Mouse (Mus musculus) kidney, embryonic 16.5 days (tissue): ENCODE measurements around the gene Stk11ip. TPM values are rescaled to one million over a fixed set of nuclear protein-coding genes. Genes with fewer than 3 reads are reported as not detected.
A peak's percentile ranks its signal among the peaks of the same experiment; 100 is the strongest.

Source experiments
- ATAC-seq: fragments of 200-750 bp; cut with Nextera tagmentation; 2 replicates; pipeline ENCODE4 v1.8.0; 2017; ENCODE audit warnings: moderate TSS enrichment; ENCODE audit not compliant: low FRiP score, low TSS enrichment
- H3K27ac ChIP-seq: fragments of 300-500 bp; sonication (generic); 2 replicates; pipeline ENCODE4 v1.5.1; 2014; ENCODE audit warnings: low read length
- H3K27me3 ChIP-seq: fragments of 300-500 bp; sonication (generic); 2 replicates; pipeline ENCODE4 v1.6.1; 2014; ENCODE audit warnings: low read length, control low read depth, mixed read lengths; ENCODE audit not compliant: insufficient read depth
- H3K36me3 ChIP-seq: fragments of 300-500 bp; sonication (generic); 2 replicates; pipeline ENCODE4 v1.6.1; 2014; ENCODE audit warnings: low read length, control low read depth, mixed read lengths; ENCODE audit not compliant: insufficient read depth
- H3K4me1 ChIP-seq: fragments of 300-500 bp; sonication (generic); 2 replicates; pipeline ENCODE4 v1.6.1; 2014; ENCODE audit warnings: low read length, control low read depth, mixed read lengths; ENCODE audit not compliant: insufficient read depth
- H3K4me2 ChIP-seq: fragments of 300-500 bp; sonication (generic); replicated peaks from 2 replicates; pipeline ENCODE4 v1.6.1; 2014; ENCODE audit warnings: low read depth, low read length
- H3K4me3 ChIP-seq: fragments of 300-500 bp; sonication (generic); 2 replicates; pipeline ENCODE4 v1.5.1; 2014; ENCODE audit warnings: mild to moderate bottlenecking, low read length
- H3K9ac ChIP-seq: fragments of 300-500 bp; sonication (generic); replicated peaks from 2 replicates; pipeline ENCODE4 v1.6.1; 2014; ENCODE audit warnings: low read length
- H3K9me3 ChIP-seq: fragments of 300-500 bp; sonication (generic); 2 replicates; pipeline ENCODE4 v1.6.1; 2016; ENCODE audit warnings: low read length, control low read depth
- WGBS: fragments of 180-500 bp; shearing (Covaris S2); extraction: QIAGEN DNeasy Blood & Tissue Kit; methylation state at CpG from one replicate; pipeline ENCODE4 v1.1.7; 2014; 5-methylcytosine and 5-hydroxymethylcytosine counted together
- polyA plus RNA-seq: library from polyadenylated mRNA; unstranded; fragments of >200 nt; fragmentation: Nextera tagmentation; extraction: Ambion mirVana; gene quantifications from 2 replicates; pipeline ENCODE4 v1.2.1, GENCODE M21; 2015

Gene Stk11ip
- polyA plus RNA-seq, 1 experiment from 2014 or later = 28.8 TPM

DNA sequence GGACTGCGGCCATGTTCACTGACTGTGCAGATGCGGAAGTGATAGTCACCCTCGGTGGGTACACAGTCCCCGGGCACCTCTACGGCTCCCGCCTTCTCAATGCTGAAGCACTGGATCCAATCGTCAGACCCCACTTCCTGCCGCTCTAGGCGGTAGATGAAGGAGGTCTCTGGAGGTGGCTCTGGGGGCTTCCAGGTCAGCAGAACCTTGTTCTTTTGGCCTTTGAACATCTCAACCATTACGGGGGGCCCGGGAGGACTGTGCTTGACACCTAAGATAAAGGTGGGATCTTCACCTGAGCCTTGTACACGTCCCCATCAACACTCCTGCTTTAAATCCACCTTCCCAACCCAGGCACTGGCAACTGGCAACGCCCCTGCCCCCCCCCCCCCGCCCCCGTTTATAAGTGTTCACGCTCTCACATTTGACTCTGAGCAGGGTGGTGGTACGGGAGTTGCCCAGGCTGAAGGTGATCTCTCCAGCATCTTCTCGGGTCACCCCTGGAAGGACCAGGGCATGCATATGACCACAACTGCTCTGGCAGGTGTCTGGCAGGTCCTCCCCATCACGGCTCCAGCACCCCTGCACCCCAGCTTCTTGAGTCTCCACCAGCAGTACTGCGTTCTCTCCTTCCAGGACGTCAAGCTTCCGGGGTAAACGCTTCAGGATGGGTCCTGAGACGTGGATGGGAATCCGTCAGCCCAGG lies 18.2 kb upstream of the Stk11ip start:
- H3K4me2 ChIP-seq = no peak overlapping the region
- WGBS = 84% methylated on average over 24 of the region's 25 CpGs
- ATAC-seq = no peak
- H3K36me3 ChIP-seq = peaks cover 51% of the 10 kb centered on the region
- no peaks in the 10 kb centered on the region for H3K27me3 ChIP-seq
- H3K4me3 ChIP-seq = no peak overlapping the region
- H3K9me3 ChIP-seq = no peaks in the 10 kb centered on the region
- peaks cover 37% of the 10 kb centered on the region for H3K4me1 ChIP-seq
- no peak overlapping the region for H3K27ac ChIP-seq
- no peak overlapping the region for H3K9ac ChIP-seq

DNA sequence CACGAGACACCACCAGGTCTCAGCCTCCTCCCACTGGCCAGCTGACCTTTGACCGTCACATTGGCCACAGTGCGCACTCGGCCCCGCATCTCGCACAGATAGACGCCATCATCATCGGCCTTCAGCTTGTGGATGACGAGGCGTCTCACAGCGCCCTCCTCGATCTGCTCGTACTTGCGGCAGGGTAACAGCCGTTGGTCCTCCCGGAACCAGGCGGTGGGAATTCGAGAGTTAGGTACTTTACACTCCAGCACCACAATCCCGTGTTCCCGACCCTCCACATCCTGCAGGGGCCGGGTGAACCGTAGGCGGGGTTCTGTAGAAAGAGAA lies 17.7 kb upstream of the Stk11ip start:
- H3K4me1 ChIP-seq = peaks cover 37% of the 10 kb centered on the region
- peak overlapping the region; percentile 96; the same call in 1 of the 2 replicates for H3K4me2 ChIP-seq
- WGBS = 71% methylated on average over 23 of the region's 23 CpGs
- H3K27ac ChIP-seq = no peak overlapping the region
- ATAC-seq = no peak
- H3K9me3 ChIP-seq = no peaks in the 10 kb centered on the region
- H3K27me3 ChIP-seq = no peaks in the 10 kb centered on the region
- peaks cover 45% of the 10 kb centered on the region for H3K36me3 ChIP-seq
- H3K9ac ChIP-seq = no peak overlapping the region
- no peak overlapping the region for H3K4me3 ChIP-seq

DNA sequence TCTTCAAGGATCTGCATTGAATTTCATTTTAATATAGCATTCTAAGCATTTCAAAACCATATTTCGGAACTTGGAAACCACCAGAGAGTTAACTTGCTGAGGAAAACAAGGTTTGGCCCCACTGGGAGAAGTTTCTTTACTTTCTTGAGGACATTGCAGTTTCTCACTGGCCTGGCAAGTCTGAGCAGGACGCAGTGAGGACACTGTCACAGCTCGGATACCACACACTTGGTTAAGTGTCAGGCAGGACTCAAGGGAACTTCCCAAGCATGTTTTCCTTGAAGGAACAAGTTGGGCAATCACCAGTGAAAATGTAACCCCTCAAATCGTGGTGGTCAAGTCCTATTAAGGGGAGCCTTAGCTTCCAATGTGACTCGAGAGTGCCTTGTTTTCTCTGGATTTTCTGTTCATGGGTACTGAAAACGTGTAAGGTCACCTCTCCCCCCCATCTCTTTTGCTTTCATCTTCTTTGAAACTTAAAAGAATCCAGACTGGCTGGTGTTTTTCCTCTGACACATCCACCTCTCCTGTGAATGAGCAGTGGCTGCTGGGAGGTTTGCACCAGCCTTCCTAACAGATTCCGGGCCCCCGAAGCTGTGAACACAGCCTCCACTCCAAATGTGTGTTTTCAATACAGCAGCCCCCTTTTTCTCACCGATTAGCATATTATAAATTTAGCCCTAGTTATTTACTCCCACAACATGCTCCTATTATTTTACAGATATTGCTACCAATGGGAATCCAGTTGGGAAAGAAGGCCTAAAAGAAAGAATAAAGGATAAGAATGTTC lies 16.9 kb upstream of the Stk11ip start:
- peak overlapping the region; percentile 96 for H3K4me2 ChIP-seq
- no peak overlapping the region for H3K27ac ChIP-seq
- H3K36me3 ChIP-seq = peaks cover 38% of the 10 kb centered on the region
- H3K4me1 ChIP-seq = peaks cover 37% of the 10 kb centered on the region
- WGBS = 52% methylated on average over 9 of the region's 9 CpGs
- peak overlapping the region; percentile 86; the same call in 1 of the 2 replicates for H3K9ac ChIP-seq
- H3K4me3 ChIP-seq = peak overlapping the region; percentile 67
- no peaks in the 10 kb centered on the region for H3K9me3 ChIP-seq
- no peak for ATAC-seq
- H3K27me3 ChIP-seq = no peaks in the 10 kb centered on the region

DNA sequence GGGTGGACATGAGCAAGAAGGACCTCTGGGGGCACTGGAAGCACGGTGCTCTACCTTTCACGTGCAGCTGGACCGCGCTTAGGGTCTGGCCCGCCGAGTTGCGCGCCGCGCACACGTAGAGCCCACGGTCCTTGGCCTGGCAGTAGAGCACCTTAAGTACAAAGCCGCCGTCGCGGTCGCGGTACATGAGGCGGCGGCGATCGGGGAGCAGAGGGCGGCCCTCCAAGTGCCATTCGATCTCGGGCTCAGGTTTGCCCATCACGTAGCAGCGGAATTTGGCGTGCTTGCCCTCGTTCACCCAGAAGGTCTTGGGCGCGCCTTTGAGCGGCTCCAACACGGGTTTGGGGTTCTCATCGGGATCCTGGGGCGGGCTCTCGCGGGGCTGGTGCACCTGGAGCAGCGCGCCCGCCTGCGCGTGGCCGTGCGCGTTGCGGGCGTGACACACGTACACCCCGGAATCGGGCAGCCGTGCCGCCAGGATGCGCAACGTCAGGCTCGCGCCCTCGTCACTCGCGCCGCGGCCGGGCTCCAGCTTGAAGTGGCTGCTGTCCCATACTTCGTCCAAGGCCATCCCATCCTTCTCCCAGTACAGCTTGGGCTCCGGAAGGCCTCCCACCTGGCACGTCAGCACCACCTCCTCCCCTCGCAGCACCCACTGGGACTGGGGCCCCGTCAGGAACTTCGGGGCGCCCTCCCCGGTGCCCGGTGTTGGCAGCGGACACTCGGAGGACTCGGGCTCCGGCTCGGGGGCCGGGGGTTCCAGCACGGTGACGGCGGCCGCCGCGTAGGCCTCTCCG lies 16.0 kb upstream of the Stk11ip start:
- WGBS = under 1% methylated on average over 84 of the region's 84 CpGs
- peak; percentile 44 for ATAC-seq
- peak overlapping the region; percentile 96 for H3K4me2 ChIP-seq
- H3K27me3 ChIP-seq = no peaks in the 10 kb centered on the region
- peaks cover 42% of the 10 kb centered on the region for H3K4me1 ChIP-seq
- peak overlapping the region; percentile 67 for H3K4me3 ChIP-seq
- H3K9me3 ChIP-seq = no peaks in the 10 kb centered on the region
- H3K27ac ChIP-seq = peak overlapping the region; percentile 98
- H3K36me3 ChIP-seq = peaks cover 29% of the 10 kb centered on the region
- peak overlapping the region; percentile 86 for H3K9ac ChIP-seq

DNA sequence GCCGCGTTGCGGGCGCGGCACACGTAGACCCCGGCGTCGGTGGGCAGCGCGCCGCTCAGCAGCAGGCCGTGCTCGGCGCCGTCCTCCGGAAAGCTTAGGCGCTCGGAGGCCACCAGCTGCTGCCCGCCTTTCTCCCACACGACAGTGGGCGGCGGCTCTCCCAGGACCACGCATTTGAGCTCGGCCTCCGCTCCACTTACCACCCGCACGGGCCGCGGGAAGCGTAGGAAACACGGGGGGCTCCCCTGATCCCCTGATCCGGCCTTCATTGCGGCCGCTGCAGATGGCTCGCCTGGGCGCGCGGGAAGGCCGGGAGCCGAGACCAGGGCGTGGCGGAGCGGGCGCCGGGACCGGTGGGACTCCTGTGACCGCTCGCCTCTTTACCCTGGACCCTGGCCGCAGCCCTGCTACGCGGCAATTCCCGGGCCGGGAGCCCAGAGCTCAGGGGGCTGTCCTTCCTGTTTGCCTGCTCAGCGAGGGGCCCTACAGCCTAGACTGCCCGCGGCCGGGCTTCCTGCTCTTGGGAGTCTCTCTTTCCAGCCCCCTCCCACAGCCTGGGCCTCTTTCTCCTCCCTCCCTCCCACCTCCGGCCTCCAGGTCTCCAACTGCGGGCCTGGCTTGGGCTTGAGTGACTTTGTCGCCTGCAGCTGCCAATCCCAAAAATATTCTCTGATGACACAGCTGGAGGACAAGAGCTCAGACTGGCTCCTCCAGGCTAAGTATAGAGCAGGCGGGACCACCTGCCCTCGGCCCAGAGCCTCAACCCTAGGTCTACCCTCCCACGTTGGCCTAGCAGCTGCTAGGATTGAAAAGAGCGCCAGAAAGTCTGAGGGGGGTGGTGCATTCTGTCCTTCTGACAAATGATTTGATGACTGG lies 15.1 kb upstream of the Stk11ip start, which contains the start of gene Obsl1:
TSS of gene Obsl1 (minus strand) at position 497 of the 876 bp plus-strand sequence.
- Histone ChIP-seq H3K27ac (peak within 1 kb of the TSS; percentile 98), H3K36me3 (peaks cover 21% of the 10 kb centered on the region), H3K4me1 (peaks cover 50% of the 10 kb centered on the region), H3K4me3 (peak within 1 kb of the TSS; percentile 67), H3K9ac (peak within 1 kb of the TSS; percentile 86), H3K27me3 (no peaks in the 10 kb centered on the region), H3K4me2 (peak within 1 kb of the TSS; percentile 96), H3K9me3 (no peaks in the 10 kb centered on the region)
- ATAC-seq = peak; percentile 95
- WGBS = under 1% methylated on average over 63 of the region's 65 CpGs

DNA sequence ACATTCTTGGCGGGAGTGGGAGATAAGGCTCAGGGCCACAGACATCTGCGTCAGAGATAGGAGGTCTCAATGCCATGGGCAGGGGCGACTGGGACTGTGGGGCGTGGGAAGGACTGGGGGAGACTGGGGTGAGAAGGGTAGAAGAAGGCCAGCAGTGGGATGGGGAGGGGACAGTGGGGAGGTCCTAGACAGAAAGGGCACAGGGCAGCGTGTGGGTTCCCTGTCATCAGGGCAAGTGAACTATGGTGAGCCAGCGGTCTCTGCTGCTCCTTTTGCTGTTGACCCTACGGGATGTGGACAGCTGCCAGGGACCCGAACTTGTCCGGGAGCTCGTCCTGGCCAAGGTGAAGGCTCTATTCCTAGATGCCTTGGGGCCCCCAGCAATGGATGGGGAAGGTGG lies 14.3 kb upstream of the Stk11ip start, which contains the start of gene Inha:
TSS of gene Inha (plus strand) at position 72 of the 400 bp plus-strand sequence.
- Histone ChIP-seq H3K9me3 (no peaks in the 10 kb centered on the region), H3K9ac (peak within 1 kb of the TSS; percentile 86), H3K4me1 (peaks cover 58% of the 10 kb centered on the region), H3K4me3 (peak within 1 kb of the TSS; percentile 67), H3K36me3 (peaks cover 13% of the 10 kb centered on the region), H3K4me2 (peak within 1 kb of the TSS; percentile 96), H3K27ac (peak within 1 kb of the TSS; percentile 98), H3K27me3 (no peaks in the 10 kb centered on the region)
- 41% methylated on average over 10 of the region's 10 CpGs for WGBS
- ATAC-seq = no peak

DNA sequence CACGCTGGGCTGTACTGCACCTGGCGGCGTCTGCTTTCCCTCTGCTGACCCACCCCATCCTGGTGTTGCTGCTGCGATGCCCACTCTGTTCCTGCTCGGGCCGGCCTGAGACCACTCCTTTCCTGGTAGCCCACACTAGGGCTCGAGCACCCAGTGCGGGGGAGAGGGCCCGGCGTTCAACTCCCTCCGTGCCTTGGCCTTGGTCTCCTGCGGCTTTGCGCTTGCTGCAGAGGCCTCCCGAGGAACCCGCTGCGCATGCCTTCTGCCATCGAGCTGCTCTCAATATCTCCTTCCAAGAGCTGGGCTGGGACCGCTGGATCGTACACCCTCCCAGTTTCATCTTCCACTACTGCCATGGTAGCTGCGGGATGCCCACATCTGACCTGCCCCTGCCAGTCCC lies 11.7 kb upstream of the Stk11ip start:
- Histone ChIP-seq H3K27me3 (no peaks in the 10 kb centered on the region), H3K4me1 (peaks cover 44% of the 10 kb centered on the region), H3K36me3 (no peaks in the 10 kb centered on the region), H3K4me3 (no peak overlapping the region), H3K4me2 (no peak overlapping the region), H3K27ac (0 out of 2 replicates have a peak overlapping the region, but pooled peaks have one; percentile 25), H3K9ac (no peak overlapping the region), H3K9me3 (no peaks in the 10 kb centered on the region)
- ATAC-seq = no peak
- 62% methylated on average over 20 of the region's 20 CpGs for WGBS

DNA sequence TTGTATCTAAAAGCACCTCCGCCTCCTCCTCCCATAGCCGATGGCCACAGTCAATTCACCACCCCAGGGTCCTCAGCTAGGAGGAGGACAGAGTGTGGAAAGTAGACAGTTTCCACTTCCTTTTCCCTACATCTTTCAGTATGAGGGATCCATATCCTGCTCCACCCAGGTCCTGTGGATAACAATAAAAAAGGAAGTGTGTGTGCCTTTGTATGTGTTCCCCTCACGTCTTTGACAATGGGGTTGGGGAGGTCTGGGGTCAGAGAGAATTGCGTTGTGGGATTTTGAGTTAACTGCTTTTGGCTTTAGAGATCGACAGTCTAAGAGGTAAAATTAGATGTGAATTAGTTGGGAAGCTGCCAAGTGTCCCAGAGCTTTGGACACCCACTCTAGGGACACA lies 11.2 kb upstream of the Stk11ip start:
- Histone ChIP-seq H3K27me3 (no peaks in the 10 kb centered on the region), H3K9ac (no peak overlapping the region), H3K4me3 (no peak overlapping the region), H3K4me1 (peaks cover 38% of the 10 kb centered on the region), H3K4me2 (no peak overlapping the region), H3K9me3 (no peaks in the 10 kb centered on the region), H3K36me3 (no peaks in the 10 kb centered on the region), H3K27ac (no peak overlapping the region)
- WGBS = 74% methylated on average over 5 of the region's 5 CpGs
- no peak for ATAC-seq
